Mouse (Mus musculus): ENCODE results near the gene Obsl1.

Gene Obsl1

GRCm38 (mm10) chr1:75455433-75455832, 50.8 kb downstream of the Obsl1 start:
- no peak for DNase-seq (ENCODE audit: extremely low spot score)

GRCm38 (mm10) chr1:75451900-75452299, 54.4 kb downstream of the Obsl1 start:
- DNase-seq (ENCODE audit: extremely low spot score): no peak

DNA sequence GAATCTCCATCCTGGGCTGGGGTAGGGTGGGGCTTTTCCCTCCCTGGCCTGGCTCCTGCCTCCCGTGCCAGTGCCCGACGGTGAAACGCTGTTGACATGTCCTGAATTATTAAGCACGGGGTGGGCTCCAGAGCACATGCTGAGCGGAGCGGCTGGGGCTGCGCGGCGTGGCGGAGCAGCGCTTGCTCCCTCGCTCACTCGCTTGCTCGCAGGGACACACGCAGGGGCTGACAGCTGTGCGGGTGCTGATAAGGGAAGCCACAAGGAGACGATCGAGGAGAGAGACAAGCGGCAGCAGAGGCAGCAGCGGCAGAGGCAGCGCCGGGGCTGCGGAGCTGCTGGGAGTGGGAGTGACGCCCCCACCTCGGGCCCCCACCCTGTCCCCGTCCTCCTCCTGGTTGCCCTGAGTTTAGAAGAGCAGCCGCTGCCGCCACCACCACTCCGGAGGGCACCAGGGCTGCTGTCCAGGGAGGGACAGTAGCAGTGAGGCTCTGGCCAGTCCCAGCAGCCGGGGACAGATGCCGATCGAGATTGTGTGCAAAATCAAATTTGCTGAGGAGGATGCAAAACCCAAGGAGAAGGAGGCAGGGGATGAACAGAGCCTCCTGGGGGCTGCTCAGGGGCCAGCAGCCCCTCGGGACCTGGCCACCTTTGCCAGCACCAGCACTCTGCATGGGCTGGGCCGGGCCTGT, 55.8 kb downstream of the Obsl1 start, which contains the start of gene Asic4:
Asic4 (plus strand) TSS at position 123 of the 692 bp plus-strand sequence.
- no peak for DNase-seq (ENCODE audit: extremely low spot score)

- no peak for DNase-seq (ENCODE audit: extremely low spot score)
Observed at GRCm38 (mm10) chr1:75449377-75450135, 56.7 kb downstream of the Obsl1 start.

DNA sequence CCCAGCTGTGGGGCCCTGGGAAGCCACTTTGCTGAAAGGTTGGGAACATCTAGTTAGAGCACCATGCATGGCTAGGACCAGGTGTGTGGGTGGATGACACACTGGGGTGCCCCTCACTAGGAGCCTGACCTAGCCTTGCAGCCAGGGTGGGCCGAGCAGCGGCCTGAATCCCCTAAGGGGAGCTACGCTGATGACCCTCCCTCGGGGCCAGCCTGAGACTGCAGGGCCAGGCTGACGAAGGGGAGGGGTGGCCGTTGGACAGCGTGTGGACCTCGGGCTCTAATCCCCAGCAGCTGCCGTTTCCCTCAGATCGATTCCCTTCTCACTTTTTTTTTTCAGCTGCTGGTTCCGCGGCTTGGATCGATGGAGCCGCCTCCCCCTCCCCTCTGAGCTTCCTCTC, 57.3 kb downstream of the Obsl1 start:
- DNase-seq (ENCODE audit: extremely low spot score): no peak

GRCm38 (mm10) chr1:75448052-75448431, 58.2 kb downstream of the Obsl1 start:
- no peak for DNase-seq (ENCODE audit: extremely low spot score)

GRCm38 (mm10) chr1:75447265-75448051, 58.8 kb downstream of the Obsl1 start:
- DNase-seq (ENCODE audit: extremely low spot score): no peak

GRCm38 (mm10) chr1:75446656-75447055, 59.6 kb downstream of the Obsl1 start:
- DNase-seq (ENCODE audit: extremely low spot score): peak; percentile 75

DNA sequence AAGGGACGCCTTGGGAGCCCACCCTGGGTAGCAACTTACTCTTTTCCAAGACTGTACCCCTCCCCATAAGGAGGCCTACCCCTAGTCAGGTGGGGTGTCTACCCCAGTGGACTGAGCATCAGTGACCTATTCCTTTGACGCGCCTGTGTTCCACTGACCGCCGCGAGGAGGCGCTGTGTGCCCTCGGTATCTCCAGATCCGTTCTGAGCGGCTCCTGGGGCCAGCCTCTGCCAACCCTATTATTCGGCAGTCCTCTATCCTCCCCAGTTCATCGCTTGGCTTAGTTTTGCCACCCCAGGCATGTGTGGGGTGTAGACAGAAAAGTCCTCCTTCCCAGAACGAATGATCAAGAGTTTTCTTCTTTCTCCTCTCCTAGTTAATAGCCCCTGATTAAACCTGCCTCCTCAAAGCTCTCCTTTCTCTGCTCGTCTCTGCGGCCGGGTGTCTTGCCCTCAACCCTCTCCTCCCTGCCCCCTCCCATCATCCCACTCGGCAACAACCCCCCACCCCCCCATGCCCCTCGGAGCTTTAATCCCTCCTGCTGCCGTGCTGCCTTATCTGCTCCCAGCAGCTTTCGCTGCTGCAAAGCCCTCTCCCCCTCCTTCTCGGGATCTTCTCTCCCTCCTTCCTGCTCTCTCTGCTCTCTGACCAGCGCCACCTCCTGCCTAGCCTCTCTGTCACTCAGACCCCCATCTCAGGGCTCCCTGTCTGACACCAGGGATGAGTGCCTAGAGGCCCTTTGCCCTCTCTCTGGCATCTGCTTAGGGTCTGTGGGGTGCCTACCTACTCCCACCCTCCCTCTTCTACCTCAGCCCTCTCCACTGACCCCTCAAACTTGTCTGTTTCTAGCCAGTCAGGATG, 60.3 kb downstream of the Obsl1 start:
- DNase-seq (ENCODE audit: extremely low spot score): peak; percentile 84

- no peak for DNase-seq (ENCODE audit: extremely low spot score)
Observed at GRCm38 (mm10) chr1:75445141-75445701, 61.0 kb downstream of the Obsl1 start.

GRCm38 (mm10) chr1:75444208-75444607, 62.0 kb downstream of the Obsl1 start:
- DNase-seq (ENCODE audit: extremely low spot score): no peak

DNA sequence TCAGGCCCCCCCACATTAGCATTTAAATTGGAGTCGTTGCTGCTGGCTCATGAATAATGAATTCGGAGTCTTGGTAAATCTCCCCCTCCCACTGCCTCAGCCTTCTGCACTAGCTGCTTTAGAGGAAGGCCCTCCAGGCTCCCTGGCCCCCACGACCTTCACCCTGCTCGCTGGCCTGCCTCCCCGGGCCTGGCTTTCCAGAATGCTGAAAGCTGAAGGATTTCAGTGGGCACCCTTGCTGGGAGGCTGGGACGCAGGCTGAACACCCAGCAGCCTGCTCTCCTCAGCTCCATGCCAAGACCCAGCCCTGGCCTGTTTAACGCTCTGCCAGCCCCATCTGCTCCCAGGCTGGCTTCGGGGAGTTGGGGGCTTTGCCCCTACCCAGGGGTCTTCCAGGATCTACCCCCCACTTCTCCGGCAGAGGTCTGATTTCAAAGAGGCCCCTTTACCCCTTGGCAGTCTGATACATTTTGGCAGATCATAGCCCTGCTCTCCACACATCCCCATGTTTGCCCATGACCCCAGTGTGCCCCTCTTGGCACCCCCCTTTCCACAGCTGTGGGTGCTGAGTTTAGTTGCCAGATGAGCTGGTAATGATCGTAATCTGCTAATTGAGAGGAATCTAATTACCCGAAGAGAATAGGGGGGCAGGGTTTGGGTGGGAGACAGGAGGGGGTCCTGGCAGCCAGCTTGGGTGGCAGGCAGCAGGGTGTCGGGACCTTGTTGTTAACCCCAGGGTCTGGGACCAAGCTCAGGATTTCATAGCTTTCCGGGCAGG, 62.8 kb downstream of the Obsl1 start:
- no peak for DNase-seq (ENCODE audit: extremely low spot score)

GRCm38 (mm10) chr1:75442811-75443210, 63.4 kb downstream of the Obsl1 start:
- DNase-seq (ENCODE audit: extremely low spot score): no peak

GRCm38 (mm10) chr1:75442171-75442570, 64.1 kb downstream of the Obsl1 start:
- no peak for DNase-seq (ENCODE audit: extremely low spot score)

GRCm38 (mm10) chr1:75441471-75441996, 64.7 kb downstream of the Obsl1 start:
- no peak for DNase-seq (ENCODE audit: extremely low spot score)

DNA sequence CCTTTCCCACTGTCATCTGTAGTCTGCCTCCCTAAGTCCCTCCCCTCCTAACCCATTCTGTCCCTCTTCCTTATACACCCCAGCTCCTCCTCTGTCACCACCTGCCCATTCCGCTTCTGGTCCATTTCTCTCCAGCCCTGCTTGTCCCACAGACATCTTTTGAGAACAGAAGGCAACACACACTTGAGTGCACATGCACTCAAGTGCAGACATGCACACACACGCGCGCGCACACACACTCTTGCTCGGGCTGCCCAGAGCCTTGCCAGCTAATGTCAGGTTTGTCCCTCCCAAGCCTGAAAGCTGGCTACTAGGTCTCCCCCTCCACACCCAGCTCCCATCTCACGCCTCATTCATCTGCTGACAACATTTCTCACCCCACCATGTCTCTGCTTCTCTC, 65.6 kb downstream of the Obsl1 start:
- DNase-seq (ENCODE audit: extremely low spot score): no peak

DNA sequence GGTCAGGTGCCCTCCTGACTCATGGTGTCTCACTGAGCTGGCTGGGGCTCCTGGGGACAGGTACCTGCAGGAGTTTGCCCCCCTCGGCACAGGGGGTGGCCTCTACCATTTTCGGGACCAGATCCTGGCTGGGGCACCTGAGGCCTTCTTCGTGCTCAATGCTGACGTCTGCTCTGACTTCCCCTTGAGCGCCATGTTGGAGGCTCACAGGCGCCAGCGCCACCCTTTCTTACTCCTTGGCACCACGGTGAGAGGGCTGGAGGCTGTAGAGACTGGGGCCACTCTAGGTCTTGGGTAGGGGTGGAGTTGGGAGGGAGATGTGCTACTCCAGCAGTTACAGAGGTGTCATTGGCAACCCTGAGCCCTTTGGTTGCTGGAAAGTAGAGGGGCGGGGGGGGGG, 67.5 kb downstream of the Obsl1 start:
- no peak for DNase-seq (ENCODE audit: extremely low spot score)

DNA sequence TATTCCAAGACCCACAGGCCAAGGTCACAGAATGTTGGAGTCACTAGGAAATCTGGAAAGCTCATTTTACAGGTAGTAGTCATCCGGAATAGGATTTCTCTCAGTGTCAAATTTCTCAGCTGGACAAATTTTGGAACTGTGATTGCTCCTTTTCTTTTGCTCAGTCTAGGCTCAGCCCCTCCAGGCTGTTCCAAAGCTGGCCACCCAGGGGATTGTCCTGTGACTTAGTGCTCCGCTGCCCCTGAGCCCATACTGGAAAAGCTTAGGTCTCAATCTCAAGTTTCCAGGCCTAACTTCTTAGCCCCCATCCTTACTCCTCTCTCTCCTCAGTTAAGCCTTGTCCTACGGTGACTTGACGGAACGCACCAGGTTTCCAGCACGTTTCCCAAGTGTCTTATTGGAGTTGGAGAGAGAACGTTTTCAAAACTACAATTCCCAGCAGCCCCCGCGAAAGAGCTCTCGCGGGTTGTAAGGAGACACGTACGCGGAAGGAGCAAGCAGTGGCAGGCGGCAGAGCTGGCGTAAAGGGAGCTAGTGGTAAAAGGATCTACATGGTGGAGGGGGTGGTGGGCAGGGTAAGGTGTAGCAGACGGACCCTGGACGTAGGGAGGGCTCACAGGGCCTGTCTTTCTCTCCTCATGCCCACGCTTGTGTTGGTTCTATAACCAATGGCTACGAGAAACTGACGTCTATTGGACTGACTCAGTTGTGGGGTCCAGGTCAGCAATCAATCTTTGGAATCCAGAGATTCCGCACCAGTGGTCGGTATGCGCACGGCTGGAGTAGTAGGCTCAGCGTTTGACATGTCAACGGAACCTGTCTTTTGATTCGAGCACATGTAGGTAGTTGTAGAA, 70.5 kb downstream of the Obsl1 start, which contains the start of gene Gmppa:
Gmppa (plus strand) TSS at position 456 of the 854 bp plus-strand sequence.
- peak; percentile 88 for DNase-seq (ENCODE audit: extremely low spot score)

Data from embryo, embryonic 9.5 days (tissue).